Mouse (Mus musculus): Measurements from ENCODE around the gene Dnajc17. TPM values are rescaled to one million over a fixed set of nuclear protein-coding genes. Genes with fewer than 3 reads are reported as not detected.

Dnajc17 gene
- total and polyA plus RNA-seq, 3 experiments = 24.9 to 41.4 (median 32.5) TPM

GRCm38 (mm10) chr2:119245246-119245645 lies 36.7 kb upstream of the Dnajc17 start:
- no peak for TF ChIP-seq POLR2AphosphoS5 (IDR thresholded peaks at IDR 0.05; ENCODE audit: insufficient replicate concordance, low read depth, low read length)
- TF ChIP-seq GATA1 (IDR thresholded peaks at IDR 0.05; ENCODE audit: borderline replicate concordance, low read length) = no peak
- TF ChIP-seq CTCF (IDR thresholded peaks at IDR 0.05; ENCODE audit: low read depth, low read length) = no peak
- TF ChIP-seq GATA2 (IDR thresholded peaks at IDR 0.05; ENCODE audit: borderline replicate concordance, low read depth, low read length) = no peak
- TF ChIP-seq TAL1 (conservative IDR thresholded peaks at IDR 0.05; ENCODE audit: low read depth, low read length) = no peak
- Histone ChIP-seq H3K27me3 (ENCODE audit: insufficient read depth, low read length) (peaks cover 65% of the 10 kb centered on the region), H3K9me3 (replicated peaks) (no peaks in the 10 kb centered on the region), H3K36me3 (replicated peaks) (no peaks in the 10 kb centered on the region), H3K4me3 (ENCODE audit: low read depth, low read length) (no peak overlapping the region), H3K4me1 (ENCODE audit: insufficient read depth, low read depth, low read length) (no peaks in the 10 kb centered on the region)
- DNase-seq (ENCODE audit: low spot score) (no peak), ATAC-seq (ENCODE audit: extremely low read depth, insufficient number of reproducible peaks, low FRiP score, poor library complexity, severe bottlenecking) (no peak)

GRCm38 (mm10) chr2:119242548-119242947 lies 34.0 kb upstream of the Dnajc17 start:
- Histone ChIP-seq H3K36me3 (replicated peaks) (no peaks in the 10 kb centered on the region), H3K27me3 (ENCODE audit: insufficient read depth, low read length) (peaks cover 59% of the 10 kb centered on the region), H3K4me1 (ENCODE audit: insufficient read depth, low read depth, low read length) (no peaks in the 10 kb centered on the region; the same call in 1 of the 2 replicates), H3K9me3 (replicated peaks) (no peaks in the 10 kb centered on the region), H3K4me3 (ENCODE audit: low read depth, low read length) (no peak overlapping the region)
- TF ChIP-seq TAL1 (conservative IDR thresholded peaks at IDR 0.05; ENCODE audit: low read depth, low read length) = no peak
- TF ChIP-seq GATA1 (IDR thresholded peaks at IDR 0.05; ENCODE audit: borderline replicate concordance, low read length) = no peak
- no peak for TF ChIP-seq CTCF (IDR thresholded peaks at IDR 0.05; ENCODE audit: low read depth, low read length)
- TF ChIP-seq POLR2AphosphoS5 (IDR thresholded peaks at IDR 0.05; ENCODE audit: insufficient replicate concordance, low read depth, low read length) = no peak
- TF ChIP-seq GATA2 (IDR thresholded peaks at IDR 0.05; ENCODE audit: borderline replicate concordance, low read depth, low read length) = no peak
- ATAC-seq (ENCODE audit: extremely low read depth, insufficient number of reproducible peaks, low FRiP score, poor library complexity, severe bottlenecking) = no peak
- no peak for DNase-seq (ENCODE audit: low spot score)

- TF ChIP-seq TAL1 (conservative IDR thresholded peaks at IDR 0.05; ENCODE audit: low read depth, low read length) (no peak), GATA2 (IDR thresholded peaks at IDR 0.05; ENCODE audit: borderline replicate concordance, low read depth, low read length) (no peak), POLR2AphosphoS5 (IDR thresholded peaks at IDR 0.05; ENCODE audit: insufficient replicate concordance, low read depth, low read length) (no peak)
- ATAC-seq (ENCODE audit: extremely low read depth, insufficient number of reproducible peaks, low FRiP score, poor library complexity, severe bottlenecking) (no peak), DNase-seq (ENCODE audit: low spot score) (no peak)
- Histone ChIP-seq H3K4me1 (ENCODE audit: insufficient read depth, low read depth, low read length) (no peaks in the 10 kb centered on the region; the same call in 1 of the 2 replicates), H3K9me3 (replicated peaks) (no peaks in the 10 kb centered on the region), H3K36me3 (replicated peaks) (no peaks in the 10 kb centered on the region), H3K4me3 (ENCODE audit: low read depth, low read length) (no peak overlapping the region), H3K27me3 (ENCODE audit: insufficient read depth, low read length) (peaks cover 53% of the 10 kb centered on the region)
Measured at GRCm38 (mm10) chr2:119240819-119241186, 32.2 kb upstream of the Dnajc17 start.

- TF ChIP-seq TAL1 (conservative IDR thresholded peaks at IDR 0.05; ENCODE audit: low read depth, low read length) (no peak), CTCF (IDR thresholded peaks at IDR 0.05; ENCODE audit: low read depth, low read length) (no peak)
- DNase-seq (ENCODE audit: low spot score) = no peak
Measured at GRCm38 (mm10) chr2:119240075-119240818, 31.7 kb upstream of the Dnajc17 start.

GRCm38 (mm10) chr2:119238671-119239070 lies 30.1 kb upstream of the Dnajc17 start:
- Histone ChIP-seq H3K9me3 (replicated peaks) (no peaks in the 10 kb centered on the region), H3K27me3 (ENCODE audit: insufficient read depth, low read length) (peaks cover 56% of the 10 kb centered on the region), H3K4me1 (ENCODE audit: insufficient read depth, low read depth, low read length) (no peaks in the 10 kb centered on the region; the same call in 1 of the 2 replicates), H3K36me3 (replicated peaks) (no peaks in the 10 kb centered on the region), H3K4me3 (ENCODE audit: low read depth, low read length) (no peak overlapping the region)
- ATAC-seq (ENCODE audit: extremely low read depth, insufficient number of reproducible peaks, low FRiP score, poor library complexity, severe bottlenecking) (no peak), DNase-seq (ENCODE audit: low spot score) (no peak)
- no peak for TF ChIP-seq TAL1 (conservative IDR thresholded peaks at IDR 0.05; ENCODE audit: low read depth, low read length)
- no peak for TF ChIP-seq GATA2 (IDR thresholded peaks at IDR 0.05; ENCODE audit: borderline replicate concordance, low read depth, low read length)
- no peak for TF ChIP-seq GATA1 (IDR thresholded peaks at IDR 0.05; ENCODE audit: borderline replicate concordance, low read length)
- TF ChIP-seq POLR2AphosphoS5 (IDR thresholded peaks at IDR 0.05; ENCODE audit: insufficient replicate concordance, low read depth, low read length) = no peak
- TF ChIP-seq CTCF (IDR thresholded peaks at IDR 0.05; ENCODE audit: low read depth, low read length) = no peak

More at GRCm38 (mm10) chr2:119240075-119240818, 31.7 kb upstream of the Dnajc17 start:
- Histone ChIP-seq H3K9me3 (replicated peaks) (no peaks in the 10 kb centered on the region), H3K4me3 (ENCODE audit: low read depth, low read length) (no peak overlapping the region), H3K4me1 (ENCODE audit: insufficient read depth, low read depth, low read length) (no peaks in the 10 kb centered on the region; the same call in 1 of the 2 replicates), H3K27me3 (ENCODE audit: insufficient read depth, low read length) (peaks cover 52% of the 10 kb centered on the region), H3K36me3 (replicated peaks) (no peaks in the 10 kb centered on the region)
- ATAC-seq (ENCODE audit: extremely low read depth, insufficient number of reproducible peaks, low FRiP score, poor library complexity, severe bottlenecking) = no peak

GRCm38 (mm10) chr2:119237871-119238220 lies 29.3 kb upstream of the Dnajc17 start:
- H3K4me1 ChIP-seq (ENCODE audit: insufficient read depth, low read depth, low read length) = peaks cover 2% of the 10 kb centered on the region
- H3K36me3 ChIP-seq (replicated peaks) = no peaks in the 10 kb centered on the region
- no peak overlapping the region for H3K4me3 ChIP-seq (ENCODE audit: low read depth, low read length)
- no peaks in the 10 kb centered on the region for H3K9me3 ChIP-seq (replicated peaks)
- DNase-seq (ENCODE audit: low spot score) = no peak
- peaks cover 58% of the 10 kb centered on the region for H3K27me3 ChIP-seq (ENCODE audit: insufficient read depth, low read length)
- no peak for ATAC-seq (ENCODE audit: extremely low read depth, insufficient number of reproducible peaks, low FRiP score, poor library complexity, severe bottlenecking)
- TF ChIP-seq CTCF (IDR thresholded peaks at IDR 0.05; ENCODE audit: low read depth, low read length) (no peak), GATA2 (IDR thresholded peaks at IDR 0.05; ENCODE audit: borderline replicate concordance, low read depth, low read length) (no peak), TAL1 (conservative IDR thresholded peaks at IDR 0.05; ENCODE audit: low read depth, low read length) (no peak), POLR2AphosphoS5 (IDR thresholded peaks at IDR 0.05; ENCODE audit: insufficient replicate concordance, low read depth, low read length) (no peak), GATA1 (IDR thresholded peaks at IDR 0.05; ENCODE audit: borderline replicate concordance, low read length) (no peak)

Data from G1E (cell line).